Mouse (Mus musculus) heart, adult 10 weeks (tissue): ENCODE data around the gene Lhfpl4. TPM values are rescaled to one million over a fixed set of nuclear protein-coding genes. Genes with fewer than 3 reads are reported as not detected.

Source experiments
- polyA plus RNA-seq: library from polyadenylated mRNA; stranded (reverse); fragments of 350-450 nt; fragmentation: Illumina TruSeq; extraction: RNeasy Lipid Tissue Mini Kit (QIAGEN cat#74804); gene quantifications from one replicate; pipeline ENCODE4 v1.2.3, GENCODE M21; 2014; ENCODE audit warnings: low read depth, low replicate concordance

Lhfpl4 gene
- polyA plus RNA-seq: 0.34 TPM

DNA sequence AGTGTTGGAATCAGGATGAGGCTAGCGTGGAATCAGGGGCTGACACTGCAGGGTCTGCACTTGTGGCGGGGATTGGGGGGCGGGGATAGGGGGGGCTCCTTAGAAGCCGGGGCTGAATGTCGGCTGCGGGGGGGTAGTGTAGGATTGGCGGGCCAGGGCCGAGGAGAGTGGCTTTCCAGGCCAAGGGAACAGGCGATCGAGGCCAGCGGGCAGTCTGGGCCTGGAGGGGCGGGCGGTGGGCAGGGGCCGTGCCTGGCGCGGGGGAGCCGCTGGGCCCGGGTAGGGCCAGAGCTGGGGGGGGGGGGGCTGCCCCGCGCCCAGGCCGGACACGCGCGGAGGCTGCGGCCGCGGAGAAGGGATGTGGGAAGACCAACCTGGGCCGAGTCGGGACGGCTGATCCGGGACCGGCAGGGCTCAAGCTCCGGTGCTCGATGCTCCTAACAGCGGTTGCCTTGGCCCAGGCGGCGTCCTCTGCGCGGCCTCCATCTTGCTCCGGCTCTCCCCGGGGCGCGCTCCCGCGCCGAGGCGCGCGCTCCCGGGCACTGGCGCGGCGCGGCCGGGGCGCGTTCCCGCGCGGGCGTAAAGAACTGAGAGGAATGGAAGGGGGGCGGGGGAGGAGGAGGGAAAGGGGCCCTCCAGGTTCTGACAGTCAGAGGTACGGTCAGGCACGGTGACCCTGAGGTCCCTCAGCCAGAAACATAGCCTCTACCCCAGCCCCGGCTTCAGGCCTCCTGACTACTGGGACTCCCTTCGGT is at the start of gene Lhfpl4:
TSS of gene Lhfpl4 (minus strand) at position 544 of the 755 bp plus-strand sequence.

DNA sequence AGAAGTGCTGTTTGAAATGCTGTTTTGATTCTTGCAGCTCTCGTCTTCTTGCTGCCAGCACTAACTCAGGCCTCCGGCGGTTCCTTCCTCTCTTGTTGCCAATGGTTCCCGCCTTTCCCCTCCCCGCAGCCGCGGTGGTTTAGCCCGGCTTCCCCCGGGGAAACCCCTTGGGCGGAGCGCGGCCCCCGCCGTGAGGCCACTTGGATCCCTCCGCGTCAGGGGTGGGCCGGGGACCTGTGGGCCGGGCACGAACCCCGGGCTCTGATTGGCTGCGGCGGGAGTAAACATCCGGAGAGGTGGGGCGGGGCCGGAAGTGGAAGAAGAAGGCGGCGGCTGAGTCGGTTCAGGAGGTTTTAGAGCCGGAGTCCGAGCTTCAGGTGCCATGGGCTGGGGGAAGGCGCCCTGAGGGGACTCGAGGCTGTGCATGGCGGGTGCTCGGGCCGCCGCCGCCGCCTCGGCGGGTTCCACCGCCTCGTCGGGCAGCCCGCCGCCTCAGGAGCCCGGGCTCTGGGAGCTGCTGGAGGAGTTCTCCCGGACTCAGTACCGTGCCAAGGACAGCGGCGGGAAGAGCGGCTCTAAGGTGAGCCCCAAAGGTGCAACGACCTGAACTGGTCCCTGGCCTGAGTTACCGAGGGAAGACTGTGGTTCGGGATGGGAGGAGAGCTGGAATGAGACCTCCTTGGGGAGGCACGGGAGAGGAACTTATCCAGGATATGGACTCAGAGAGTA is 42.5 kb upstream of the Lhfpl4 start, which contains the start of gene Mtmr14:
TSS of gene Mtmr14 (plus strand) at position 302 of the 729 bp plus-strand sequence.

Other genes with a start within 250 kb of the Lhfpl4 start
- gene Srgap3, start 248.1 kb downstream of the Lhfpl4 start, polyA plus RNA-seq: 0.68 TPM
- 28.1 TPM for gene Thumpd3, start 149.2 kb downstream of the Lhfpl4 start, polyA plus RNA-seq
- 25.1 TPM for gene Setd5, start 118.0 kb downstream of the Lhfpl4 start, polyA plus RNA-seq
- gene Mtmr14, start 42.5 kb upstream of the Lhfpl4 start, polyA plus RNA-seq: 16.7 TPM
- not detected for gene Cpne9, start 86.9 kb upstream of the Lhfpl4 start, polyA plus RNA-seq
- gene Brpf1, start 111.8 kb upstream of the Lhfpl4 start, polyA plus RNA-seq: 11.4 TPM
- 6.3 TPM for gene Ogg1, start 131.6 kb upstream of the Lhfpl4 start, polyA plus RNA-seq
- gene Camk1, start 148.6 kb upstream of the Lhfpl4 start, polyA plus RNA-seq: 81.4 TPM
- 20.5 TPM for gene Tada3, start 182.5 kb upstream of the Lhfpl4 start, polyA plus RNA-seq
- gene Arpc4, start 182.7 kb upstream of the Lhfpl4 start, polyA plus RNA-seq: 57.4 TPM
- 2.0 TPM for gene Ttll3, start 193.9 kb upstream of the Lhfpl4 start, polyA plus RNA-seq
- 8.7 TPM for gene Rpusd3, start 224.0 kb upstream of the Lhfpl4 start, polyA plus RNA-seq
- gene Cidec, start 240.4 kb upstream of the Lhfpl4 start, polyA plus RNA-seq: 18.2 TPM
- gene Jagn1, start 247.2 kb upstream of the Lhfpl4 start, polyA plus RNA-seq: 31.3 TPM